Mouse (Mus musculus): Measurements from ENCODE around the gene Prkn.

- TF ChIP-seq POLR2A (IDR thresholded peaks at IDR 0.05; ENCODE audit: low read depth, low read length) (no peak), CTCF (IDR thresholded peaks at IDR 0.05; ENCODE audit: extremely low read depth, insufficient read length, insufficient replicate concordance, low read depth, low read length) (no peak)
Observed at GRCm38 (mm10) chr17:11585491-11585890, 745.3 kb downstream of the Prkn start.

All from small intestine, adult 2 months (tissue).